12 mouse cellular contexts compared by ENCODE assay signal in genomic region chr1:167259702-167260101, GRCm38 (mm10). TPM values are rescaled to one million over a fixed set of nuclear protein-coding genes. Genes with fewer than 3 reads are reported as not detected.
DNase-seq lines count a peak whose midpoint lies in the region; ATAC-seq and TF ChIP-seq lines count a peak whose summit lies in the region.
"Had no signal": no experiment of that assay in that cellular context is flagged by ENCODE, and none has a peak within 500 bp of the region (broad histone marks: within the 10 kb centered on the region; RNA-seq: fewer than 3 reads in every experiment).

No protein-coding gene starts in this region.

- TF ChIP-seq CTCF in left cerebral cortex, adult 2 months (IDR thresholded peaks at IDR 0.05) = no peak; the same call in 1 of the 2 replicates

- no peaks in the 10 kb centered on the region for H3K4me1 ChIP-seq in forebrain, embryonic 15.5 days
- H3K4me1 ChIP-seq in forebrain, embryonic 11.5 days (replicated peaks; ENCODE audit: control insufficient read depth, insufficient read depth, low read length) = no peaks in the 10 kb centered on the region
- peaks cover 59% of the 10 kb centered on the region for H3K4me1 ChIP-seq in lung, embryonic 15.5 days
- H3K4me1 ChIP-seq in stomach, embryonic 16.5 days (ENCODE audit: control insufficient read depth, insufficient read depth, low read length) = peaks cover 26% of the 10 kb centered on the region

- H3K4me3 ChIP-seq in forebrain, embryonic 15.5 days = no peak overlapping the region
- no peak overlapping the region for H3K4me3 ChIP-seq in forebrain, embryonic 11.5 days (ENCODE audit: low read depth, low read length)
- H3K4me3 ChIP-seq in lung, embryonic 15.5 days = no peak overlapping the region
- no peak overlapping the region for H3K4me3 ChIP-seq in left cerebral cortex, adult 2 months
- H3K4me3 ChIP-seq in stomach, embryonic 16.5 days (replicated peaks; ENCODE audit: low read length) = no peak overlapping the region
- H3K4me3 ChIP-seq: hindbrain, embryonic 10.5 days; limb, embryonic 13.5 days; neural tube, embryonic 12.5 days had no signal

- H3K36me3 ChIP-seq in forebrain, embryonic 15.5 days = no peaks in the 10 kb centered on the region
- H3K36me3 ChIP-seq in forebrain, embryonic 11.5 days (ENCODE audit: control insufficient read depth, insufficient read depth, low read length) = no peaks in the 10 kb centered on the region
- no peaks in the 10 kb centered on the region for H3K36me3 ChIP-seq in lung, embryonic 15.5 days
- no peaks in the 10 kb centered on the region for H3K36me3 ChIP-seq in stomach, embryonic 16.5 days (ENCODE audit: control insufficient read depth, insufficient read depth, low read length)
- H3K36me3 ChIP-seq: limb, embryonic 13.5 days; neural tube, embryonic 12.5 days had no signal

- intact Hi-C loops in left cerebral cortex, adult 2 months (cut with DNase I) = loop anchor here (1.0 to 2.0 kb wide), 2 partner anchors 19 to 25 kb away; partner anchors contain the start of gene Uck2

- WGBS in forebrain, embryonic 15.5 days = 70% methylated on average over 10 of the region's 10 CpGs
- 88% methylated on average over 10 of the region's 10 CpGs for WGBS in forebrain, embryonic 11.5 days
- 36% methylated on average over 10 of the region's 10 CpGs for WGBS in lung, embryonic 15.5 days
- WGBS in stomach, embryonic 16.5 days = 33% methylated on average over 10 of the region's 10 CpGs

- no peak overlapping the region for H3K4me2 ChIP-seq in forebrain, embryonic 15.5 days (replicated peaks)
- H3K4me2 ChIP-seq in forebrain, embryonic 11.5 days (ENCODE audit: low read depth, low read length, severe bottlenecking) = no peak overlapping the region
- H3K4me2 ChIP-seq in lung, embryonic 15.5 days = no peak overlapping the region
- 0 out of 2 replicates have a peak overlapping the region, but pooled peaks have one; percentile 17 for H3K4me2 ChIP-seq in stomach, embryonic 16.5 days (ENCODE audit: low read depth, low read length)
- H3K4me2 ChIP-seq: limb, embryonic 13.5 days; neural tube, embryonic 12.5 days had no signal

- no peaks in the 10 kb centered on the region for H3K9me3 ChIP-seq in forebrain, embryonic 15.5 days
- no peaks in the 10 kb centered on the region for H3K9me3 ChIP-seq in forebrain, embryonic 11.5 days (ENCODE audit: control insufficient read depth, low read length)
- H3K9me3 ChIP-seq in lung, embryonic 15.5 days = no peaks in the 10 kb centered on the region
- H3K9me3 ChIP-seq in stomach, embryonic 16.5 days (replicated peaks; ENCODE audit: control insufficient read depth, low read length) = no peaks in the 10 kb centered on the region
- H3K9me3 ChIP-seq: hindbrain, embryonic 10.5 days; limb, embryonic 13.5 days; neural tube, embryonic 12.5 days had no signal

- no peak for DNase-seq in forebrain, embryonic 11.5 days (ENCODE audit: low spot score)
- no peak for DNase-seq in lung, postnatal 14 days
- peak; percentile 60 to 62 for DNase-seq in left cerebral cortex, adult 2 months (ENCODE audit: extremely low spot score in 1 of 2, low spot score in 2 of 2)
- no peak for DNase-seq in gastrocnemius, postnatal 4 days (ENCODE audit: low spot score in 2 of 2)
- DNase-seq: cerebellum, adult 9-11 months had no signal

- ATAC-seq in forebrain, embryonic 15.5 days (replicated peaks) = peak; percentile 38; the same call in 1 of the 2 replicates
- ATAC-seq in forebrain, embryonic 11.5 days (replicated peaks; ENCODE audit: low FRiP score) = no peak
- no peak for ATAC-seq in lung, embryonic 15.5 days (ENCODE audit: borderline replicate concordance, extremely low read depth, low FRiP score, low TSS enrichment)
- no peak for ATAC-seq in stomach, embryonic 16.5 days (ENCODE audit: insufficient read depth, low FRiP score)
- ATAC-seq in monocyte, adult 5-6 weeks (replicated peaks; ENCODE audit: insufficient number of reproducible peaks, low FRiP score, low TSS enrichment, poor library complexity, severe bottlenecking) = no peak

- H3K9ac ChIP-seq in forebrain, embryonic 15.5 days (replicated peaks) = no peak overlapping the region
- no peak overlapping the region for H3K9ac ChIP-seq in forebrain, embryonic 11.5 days (ENCODE audit: low read length)
- no peak overlapping the region for H3K9ac ChIP-seq in lung, embryonic 15.5 days
- no peak overlapping the region for H3K9ac ChIP-seq in stomach, embryonic 16.5 days (ENCODE audit: low read length)
- H3K9ac ChIP-seq: limb, embryonic 13.5 days; neural tube, embryonic 12.5 days had no signal

- no peaks in the 10 kb centered on the region for H3K27me3 ChIP-seq in forebrain, embryonic 15.5 days
- H3K27me3 ChIP-seq in forebrain, embryonic 11.5 days (ENCODE audit: control insufficient read depth, insufficient read depth, low read length) = no peaks in the 10 kb centered on the region
- no peaks in the 10 kb centered on the region for H3K27me3 ChIP-seq in lung, embryonic 15.5 days
- no peaks in the 10 kb centered on the region for H3K27me3 ChIP-seq in stomach, embryonic 16.5 days (ENCODE audit: control insufficient read depth, insufficient read depth, low read length)
- H3K27me3 ChIP-seq: limb, embryonic 13.5 days; neural tube, embryonic 12.5 days had no signal

- peak overlapping the region; percentile 44; the same call in 1 of the 2 replicates for H3K27ac ChIP-seq in forebrain, embryonic 15.5 days (replicated peaks)
- no peak overlapping the region for H3K27ac ChIP-seq in forebrain, embryonic 11.5 days (ENCODE audit: low read depth, low read length)
- H3K27ac ChIP-seq in lung, embryonic 15.5 days = peak overlapping the region; percentile 12; the same call in 1 of the 2 replicates
- peak overlapping the region; percentile 88 for H3K27ac ChIP-seq in left cerebral cortex, adult 2 months
- H3K27ac ChIP-seq in stomach, embryonic 16.5 days (ENCODE audit: low read length) = peak overlapping the region; percentile 1
- H3K27ac ChIP-seq: hindbrain, embryonic 10.5 days; limb, embryonic 13.5 days; neural tube, embryonic 12.5 days had no signal

RNA-seq across cellular contexts. Expression of gene Uck2, which starts 25.4 kb away (rescaled TPM):
- polyA plus RNA-seq in forebrain, embryonic 15.5 days (2015; fragmentation: Nextera tagmentation; extraction: Ambion mirVana) = 64.7 and 68.2 TPM in 2 replicates
- polyA plus RNA-seq in forebrain, embryonic 11.5 days (2014; fragmentation: Nextera tagmentation; extraction: Ambion mirVana) = 125 and 140 TPM in 2 replicates
- 79.2 and 85.4 TPM in 2 replicates for polyA plus RNA-seq in lung, embryonic 15.5 days (2015; fragmentation: Nextera tagmentation; extraction: Ambion mirVana)
- 10 to 100 TPM; 30.9 to 42.1 TPM for total RNA-seq in left cerebral cortex, adult 2 months (2021)
- 65.4 and 70.9 TPM in 2 replicates for polyA plus RNA-seq in stomach, embryonic 16.5 days (2015; fragmentation: Nextera tagmentation; extraction: Ambion mirVana)
- total RNA-seq in gastrocnemius, postnatal 4 days (2021) = 10 to 100 TPM; 26.9 to 29.9 TPM
- total RNA-seq in monocyte, adult 5-6 weeks (2017) = 12.9 to 32.1 TPM (median 23.7 TPM) in 3 replicates

RNA-seq across cellular contexts. Expression of gene Tmco1, which starts 48.5 kb away (rescaled TPM):
- 68.1 and 69.0 TPM in 2 replicates for polyA plus RNA-seq in forebrain, embryonic 15.5 days (2015; fragmentation: Nextera tagmentation; extraction: Ambion mirVana)
- 75.2 and 78.5 TPM in 2 replicates for polyA plus RNA-seq in forebrain, embryonic 11.5 days (2014; fragmentation: Nextera tagmentation; extraction: Ambion mirVana)
- 101 TPM in 2 replicates for polyA plus RNA-seq in lung, embryonic 15.5 days (2015; fragmentation: Nextera tagmentation; extraction: Ambion mirVana)
- 10 to 100 TPM; 43.2 to 50.3 TPM for total RNA-seq in left cerebral cortex, adult 2 months (2021)
- polyA plus RNA-seq in stomach, embryonic 16.5 days (2015; fragmentation: Nextera tagmentation; extraction: Ambion mirVana) = 112 TPM in 2 replicates
- total RNA-seq in gastrocnemius, postnatal 4 days (2021) = 10 to 100 TPM; 45.2 to 50.6 TPM
- total RNA-seq in monocyte, adult 5-6 weeks (2017) = 134 to 200 TPM (median 168 TPM) in 3 replicates

Comparison
In these comparisons a context has a peak if more than half of its experiments do, and no peak if none do; other contexts are left out.
1. DNase-seq: peak in left cerebral cortex, adult 2 months (2 of 2); none in forebrain, embryonic 11.5 days (single experiment), lung, postnatal 14 days (single experiment) and gastrocnemius, postnatal 4 days (0 of 2).